Mouse (Mus musculus) cerebellum, adult 18-20 months (tissue): ENCODE measurements around the gene Btg1.

ENCODE experiments used
- DNase-seq, 2 experiments: peaks; one replicate each; pipeline ENCODE4 v3.0.0; 2021

The Btg1 gene

GRCm38 (mm10) chr10:96632271-96633144, 15.7 kb downstream of the Btg1 start:
- peak; percentile 55 to 61 for DNase-seq

- no peak for DNase-seq
Observed at GRCm38 (mm10) chr10:96633145-96633516, 16.3 kb downstream of the Btg1 start.

DNA sequence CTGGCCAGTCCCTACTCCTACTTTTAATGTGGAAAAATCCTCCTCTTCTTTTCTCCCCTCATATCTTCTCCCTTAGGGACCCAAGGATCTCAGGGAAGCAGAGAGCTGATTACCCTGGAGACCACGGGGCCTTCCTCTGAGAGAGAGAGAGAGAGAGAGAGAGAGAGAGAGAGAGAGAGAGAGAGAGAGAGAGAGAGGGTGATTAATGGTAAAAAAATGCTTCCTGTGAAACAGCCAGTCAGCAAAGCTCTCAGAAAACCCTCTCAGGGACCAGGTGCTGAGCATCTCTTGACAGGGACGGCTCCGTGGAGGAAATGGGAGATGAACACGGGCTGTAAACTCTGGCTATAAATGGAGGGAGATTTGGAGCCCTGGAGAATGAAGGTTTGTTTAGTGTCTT, 18.7 kb downstream of the Btg1 start:
- no peak for DNase-seq

GRCm38 (mm10) chr10:96638477-96638876, 21.7 kb downstream of the Btg1 start:
- no peak for DNase-seq

GRCm38 (mm10) chr10:96642014-96642413, 25.2 kb downstream of the Btg1 start:
- DNase-seq = no peak

- DNase-seq = no peak
Observed at GRCm38 (mm10) chr10:96642751-96643150, 25.9 kb downstream of the Btg1 start.

DNA sequence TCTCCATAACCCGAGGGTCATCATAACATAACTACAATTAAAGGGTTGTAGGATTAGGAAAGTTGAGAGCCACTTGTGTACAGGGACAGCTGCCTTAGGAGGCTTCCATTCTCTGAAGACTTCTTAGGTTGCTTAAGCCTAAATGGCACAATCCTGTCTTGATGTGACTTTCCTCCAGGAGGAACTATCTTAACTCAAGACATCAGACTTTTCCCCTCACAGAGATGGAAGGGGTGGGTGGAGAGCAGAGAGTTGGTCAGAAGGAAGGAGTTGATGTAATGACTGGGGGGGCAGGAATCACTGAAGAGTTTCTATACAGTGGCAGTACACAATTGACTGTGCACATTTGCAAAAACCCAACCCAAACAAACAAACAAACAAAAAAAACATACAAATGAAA, 28.4 kb downstream of the Btg1 start:
- no peak for DNase-seq

GRCm38 (mm10) chr10:96646024-96646866, 29.4 kb downstream of the Btg1 start:
- DNase-seq = peak; percentile 73 to 75

- DNase-seq = no peak
Observed at GRCm38 (mm10) chr10:96646867-96647462, 30.2 kb downstream of the Btg1 start.

GRCm38 (mm10) chr10:96648161-96648561, 31.4 kb downstream of the Btg1 start:
- DNase-seq = peak; percentile 77 to 78

DNA sequence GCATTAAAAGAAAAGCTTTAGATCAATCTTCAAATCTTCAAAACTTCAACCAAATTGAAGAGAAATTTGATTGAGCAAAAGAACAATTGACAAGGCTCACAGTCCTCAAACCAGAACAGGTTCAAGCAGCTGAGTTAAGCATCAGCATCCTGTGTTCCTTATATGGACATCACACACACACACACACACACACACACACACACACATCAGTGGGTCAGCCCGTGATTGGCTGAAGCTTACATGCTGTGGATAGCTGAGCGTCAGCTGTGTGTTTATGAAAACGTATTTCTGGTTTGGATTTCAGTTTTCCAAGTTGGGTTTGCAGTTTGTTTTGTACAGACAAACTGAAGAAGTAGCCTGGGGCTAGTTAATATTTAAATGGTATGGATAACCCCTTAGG, 32.7 kb downstream of the Btg1 start:
- no peak for DNase-seq

- no peak for DNase-seq
Observed at GRCm38 (mm10) chr10:96652372-96652771, 35.6 kb downstream of the Btg1 start.

- peak in 1 of 2 experiments; percentile 13 for DNase-seq
Observed at GRCm38 (mm10) chr10:96653030-96653429, 36.2 kb downstream of the Btg1 start.

DNA sequence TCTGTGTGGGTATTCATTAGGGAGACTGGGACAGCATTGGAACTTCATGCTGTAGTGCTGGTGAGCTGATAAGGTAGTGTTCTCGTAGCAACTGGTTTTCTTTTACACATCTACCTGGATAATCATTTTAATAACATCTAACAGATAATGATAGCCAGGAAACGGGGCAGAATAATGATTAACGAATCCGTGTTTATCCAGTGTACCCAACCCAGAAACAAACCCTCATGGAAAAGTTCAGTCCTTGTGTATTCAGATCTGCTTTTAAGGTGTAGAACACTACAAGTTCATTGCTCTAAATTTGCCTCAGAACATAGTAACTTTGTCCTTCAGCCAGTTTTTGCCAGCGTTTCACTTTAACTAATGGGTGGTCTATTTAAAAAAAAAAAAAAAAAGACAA, 37.3 kb downstream of the Btg1 start:
- no peak for DNase-seq

- DNase-seq = no peak
Observed at GRCm38 (mm10) chr10:96654576-96654975, 37.8 kb downstream of the Btg1 start.

DNA sequence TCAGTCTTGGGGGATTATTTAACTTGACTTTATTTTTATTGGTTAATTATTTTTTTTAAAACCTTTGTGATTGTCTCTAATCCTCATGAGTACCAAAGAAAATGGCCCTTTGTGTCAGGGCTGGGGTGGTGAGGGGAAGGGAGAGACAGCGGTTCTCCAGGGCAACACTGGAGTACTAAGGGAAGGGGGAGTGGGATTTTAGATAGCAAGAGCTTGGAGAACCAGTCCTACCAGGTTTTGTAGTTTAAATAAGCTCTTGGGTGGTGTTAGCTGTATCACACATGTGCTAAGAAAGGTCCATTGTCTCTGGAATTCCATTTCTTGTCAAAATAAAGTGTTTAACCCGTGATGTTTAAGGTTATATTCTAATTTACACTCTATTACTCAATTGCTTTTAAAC, 38.3 kb downstream of the Btg1 start:
- no peak for DNase-seq

DNA sequence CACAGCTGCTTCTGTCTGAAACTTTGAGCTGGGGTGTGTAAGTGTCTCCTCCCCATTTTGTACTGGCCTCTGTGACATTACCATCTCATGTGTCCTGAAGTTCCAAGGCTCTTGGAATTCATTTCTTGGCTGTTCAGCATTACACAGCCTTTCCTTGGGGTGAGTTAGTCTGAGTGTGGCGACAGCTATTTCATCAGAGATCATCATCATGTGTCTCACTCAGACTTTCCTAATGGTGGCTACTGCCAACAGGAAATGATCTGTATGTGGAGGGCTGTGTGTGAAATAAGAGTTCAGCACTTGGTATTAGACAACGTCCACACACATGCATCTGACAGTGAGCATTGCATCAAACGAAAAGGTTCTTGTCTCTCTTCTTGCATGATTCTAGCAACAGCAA, 39.4 kb downstream of the Btg1 start:
- DNase-seq = no peak

DNA sequence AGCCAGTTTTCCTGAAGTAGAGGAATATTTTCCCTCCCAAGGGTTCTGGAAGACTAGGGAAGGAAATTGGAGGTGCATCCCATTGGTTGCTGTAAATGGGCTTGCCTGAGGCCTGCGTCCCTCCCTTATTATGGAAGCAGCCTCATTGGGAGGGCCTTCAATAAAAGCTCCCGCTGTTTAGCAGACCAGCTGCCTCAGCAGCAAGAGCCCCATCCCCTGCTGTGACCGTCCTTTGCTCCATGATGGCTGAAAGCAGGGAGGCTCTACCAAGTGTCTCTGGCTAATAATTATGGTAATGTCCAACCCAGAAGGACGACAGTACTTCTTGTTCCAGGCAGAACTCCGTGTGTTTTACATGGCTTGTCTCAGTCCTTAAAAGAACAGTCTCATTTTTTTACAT, 42.1 kb downstream of the Btg1 start:
- peak; percentile 80 for DNase-seq

- DNase-seq = peak in 1 of 2 experiments; percentile 33
Observed at GRCm38 (mm10) chr10:96660280-96660985, 43.6 kb downstream of the Btg1 start.

GRCm38 (mm10) chr10:96662976-96663375, 46.2 kb downstream of the Btg1 start:
- DNase-seq = peak in 1 of 2 experiments; percentile 29

DNA sequence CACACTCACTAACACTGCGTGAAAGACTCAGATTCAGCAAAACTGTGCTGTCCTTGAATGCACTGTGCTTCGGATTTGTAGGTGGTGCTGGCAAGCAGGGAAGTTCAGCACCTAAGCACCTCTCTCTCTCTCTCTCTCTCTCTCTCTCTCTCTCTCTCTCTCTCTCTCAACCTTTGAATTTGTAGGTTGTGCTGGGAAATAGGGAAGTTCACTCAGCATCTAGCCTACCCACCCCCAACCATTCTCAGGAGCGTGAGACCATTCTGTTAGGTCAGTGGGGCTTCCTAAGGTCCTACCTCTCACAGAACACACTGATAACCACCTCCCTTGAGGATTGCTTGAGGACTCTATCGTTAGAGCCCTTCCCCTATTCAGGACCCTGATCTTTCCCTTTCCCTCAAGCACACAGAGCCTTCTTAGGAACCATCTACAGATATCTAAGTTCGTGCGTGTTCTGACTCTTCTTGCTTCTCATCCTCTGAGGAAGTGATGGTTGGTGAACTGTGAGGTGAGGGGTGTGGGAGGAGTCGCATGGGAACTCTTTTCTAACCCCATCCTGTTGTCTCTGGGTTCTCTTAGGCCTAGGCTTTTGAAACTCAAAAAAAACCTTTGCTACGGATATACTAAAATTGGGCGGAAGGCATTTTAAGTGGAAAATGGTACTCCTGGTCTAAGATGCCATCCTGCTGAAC, 47.1 kb downstream of the Btg1 start:
- no peak for DNase-seq
